Mouse (Mus musculus): Measurements from ENCODE around the gene Stag1.

DNA sequence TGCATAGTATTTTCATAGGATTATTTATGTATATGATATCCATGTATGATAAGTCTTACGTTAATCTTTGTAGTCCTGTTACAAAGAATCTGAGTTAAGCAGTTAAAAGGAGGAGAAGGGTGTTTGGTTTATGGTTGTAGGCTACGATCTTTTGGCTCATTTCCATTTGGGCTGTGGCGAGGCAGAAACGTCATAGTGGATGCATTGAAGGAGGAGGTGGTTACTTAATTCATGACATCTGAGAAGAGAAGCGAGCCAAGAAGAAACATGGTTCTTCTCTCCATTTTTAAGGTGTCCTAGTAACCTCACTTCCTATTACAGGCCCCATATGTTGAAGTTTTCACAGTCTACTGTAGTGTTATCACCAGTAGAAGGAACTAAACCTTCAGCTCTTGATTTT lies 72.6 kb downstream of the Stag1 start:
- TF ChIP-seq GATA1 (IDR thresholded peaks at IDR 0.05; ENCODE audit: low read length) (no peak), TAL1 (IDR thresholded peaks at IDR 0.05; ENCODE audit: low read length) (no peak)
